Mouse (Mus musculus): Measurements from ENCODE around the gene Ttc39b.

GRCm38 (mm10) chr4:83339393-83339792 is 15.3 kb upstream of the Ttc39b start:
- no peak for TF ChIP-seq CTCF (IDR thresholded peaks at IDR 0.05; ENCODE audit: low read depth, low read length)
- TF ChIP-seq POLR2A (IDR thresholded peaks at IDR 0.05; ENCODE audit: borderline replicate concordance, low read depth, low read length): no peak
